Mouse (Mus musculus) lung, adult 10 weeks (tissue): ENCODE measurements around the gene Insl5. TPM values are rescaled to one million over a fixed set of nuclear protein-coding genes. Genes with fewer than 3 reads are reported as not detected.

ENCODE experiments used
- polyA plus RNA-seq: library from polyadenylated mRNA; stranded (reverse); fragments of 350-450 nt; fragmentation: Illumina TruSeq; extraction: RNeasy Lipid Tissue Mini Kit (QIAGEN cat#74804); gene quantifications from one replicate; pipeline ENCODE4 v1.2.3, GENCODE M21; 2014; ENCODE audit warnings: low read depth, low replicate concordance; ENCODE audit not compliant: insufficient read depth

Gene Insl5
- polyA plus RNA-seq: not detected

GRCm38 (mm10) chr4:103026621-103027020 is at the start of gene Insl5:
Gene Insl5, minus strand, starts transcription at chr4:103026842.

DNA sequence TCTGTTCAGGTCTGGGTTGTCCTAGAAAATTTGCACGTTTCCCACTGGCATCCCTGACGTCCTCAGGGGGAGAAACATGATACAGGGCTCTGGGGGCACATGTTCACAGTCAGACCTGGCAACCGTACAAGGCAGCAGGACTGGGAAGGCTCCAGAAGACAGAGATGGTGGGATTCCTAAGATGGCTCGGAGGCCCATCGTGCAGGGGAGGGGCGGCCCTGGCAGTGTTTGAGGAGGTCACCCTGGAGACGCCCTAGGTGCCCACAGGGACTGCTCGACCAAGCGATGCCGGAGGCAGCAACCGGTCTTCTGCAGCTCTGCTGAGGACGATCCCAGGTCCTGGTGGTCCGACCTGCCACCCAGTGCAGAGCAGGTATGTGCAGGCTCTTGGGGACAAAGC is 48.2 kb downstream of the Insl5 start, which contains the start of gene Tctex1d1:
TSS of gene Tctex1d1 (plus strand) at position 167 of the 400 bp plus-strand sequence.

Other genes starting within 250 kb of the Insl5 start
- not detected for gene Tctex1d1, start 48.2 kb downstream of the Insl5 start, polyA plus RNA-seq
- 23.2 TPM for gene Mier1, start 87.5 kb upstream of the Insl5 start, polyA plus RNA-seq
- 5.9 TPM for gene Wdr78, start 87.7 kb upstream of the Insl5 start, polyA plus RNA-seq
- gene Slc35d1, start 188.3 kb upstream of the Insl5 start, polyA plus RNA-seq: 3.3 TPM